Mouse (Mus musculus) CH12.LX (cell line): Measurements from ENCODE around the gene AI597479.

Experiments
- CHD1 ChIP-seq: IDR thresholded peaks from 2 replicates; pipeline ENCODE4 v1.6.1; 2012; ENCODE audit warnings: low read depth, low read length, improper control_type of control experiment, inconsistent platforms
- CTCF ChIP-seq, 2 experiments: IDR thresholded peaks in 1 of 2; conservative IDR thresholded peaks in 1 of 2; 2 replicates each; pipeline ENCODE4 v1.5.1; 2011 to 2012; ENCODE audit warnings: low read depth in 2 of 2, low read length in 2 of 2, improper control_type of control experiment in 1 of 2, inconsistent platforms in 1 of 2, mild to moderate bottlenecking in 1 of 2, moderate library complexity in 1 of 2
- MYC ChIP-seq: IDR thresholded peaks from 2 replicates; pipeline ENCODE4 v1.6.1; 2011; ENCODE audit warnings: low read depth, mild to moderate bottlenecking, improper control_type of control experiment, low read length
- NELFE ChIP-seq: IDR thresholded peaks from 2 replicates; pipeline ENCODE4 v1.6.1; 2011; ENCODE audit warnings: low read depth, low read length, improper control_type of control experiment
- SIN3A ChIP-seq: IDR thresholded peaks from 2 replicates; pipeline ENCODE4 v1.6.1; 2012; ENCODE audit warnings: low read length, improper control_type of control experiment, inconsistent platforms
- TCF12 ChIP-seq: IDR thresholded peaks from 2 replicates; pipeline ENCODE4 v1.6.1; 2014; ENCODE audit warnings: low read depth, mild to moderate bottlenecking, inconsistent platforms, low read length, improper control_type of control experiment
- ZNF384 ChIP-seq: IDR thresholded peaks from 2 replicates; pipeline ENCODE4 v1.6.1; 2012; ENCODE audit warnings: low read depth, low read length, improper control_type of control experiment, inconsistent platforms

DNA sequence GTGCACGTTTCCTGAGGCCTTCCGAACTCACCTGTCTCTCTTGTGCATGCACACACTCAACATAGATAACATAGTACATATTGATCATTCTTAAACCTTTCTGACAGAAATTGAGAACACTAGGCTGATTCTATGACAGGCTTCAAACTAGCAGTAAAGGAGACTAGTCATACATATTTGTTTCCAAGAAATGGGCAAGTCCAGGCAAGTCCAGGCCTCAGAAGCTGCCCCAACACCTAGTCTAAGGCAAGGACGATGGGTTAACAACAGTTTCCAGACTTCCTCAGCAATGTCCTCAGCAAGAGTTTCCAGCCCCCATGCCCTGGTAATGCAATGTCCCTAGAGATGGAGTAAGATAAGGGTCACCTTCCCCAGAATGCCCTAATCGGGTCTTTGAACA is 45.3 kb downstream of the AI597479 start:
- TF ChIP-seq CHD1 = peak; percentile 93
- no peak for TF ChIP-seq ZNF384
- no peak for TF ChIP-seq NELFE
- no peak for TF ChIP-seq SIN3A
- TF ChIP-seq CTCF (conservative IDR thresholded peaks at IDR 0.05 in 1 of 2, IDR thresholded peaks at IDR 0.05 in 1 of 2; ENCODE audit: low read depth in 2 of 2, low read length in 2 of 2) = no peak
- no peak for TF ChIP-seq MYC
- no peak for TF ChIP-seq TCF12
